Mouse (Mus musculus) heart, embryonic 11.5 days (tissue): ENCODE results near the gene Cers1. TPM values are rescaled to one million over a fixed set of nuclear protein-coding genes. Genes with fewer than 3 reads are reported as not detected.

Experiments used
- ATAC-seq: fragments of 200-750 bp; cut with Nextera tagmentation; replicated peaks from 2 replicates; pipeline ENCODE4 v1.8.0; 2017; ENCODE audit warnings: moderate library complexity; ENCODE audit not compliant: insufficient number of reproducible peaks, low FRiP score, low TSS enrichment
- H3K27ac ChIP-seq: fragments of 300-500 bp; sonication (generic); 2 replicates; pipeline ENCODE4 v1.5.1; 2014; ENCODE audit warnings: mild to moderate bottlenecking, low read depth, low read length
- H3K27me3 ChIP-seq: fragments of 300-500 bp; sonication (generic); 2 replicates; pipeline ENCODE4 v1.6.1; 2014; ENCODE audit warnings: mild to moderate bottlenecking, low read length, mixed read lengths; ENCODE audit not compliant: control insufficient read depth, insufficient read depth
- H3K36me3 ChIP-seq: fragments of 300-500 bp; sonication (generic); 2 replicates; pipeline ENCODE4 v1.6.1; 2014; ENCODE audit warnings: mild to moderate bottlenecking, low read length, moderate library complexity, mixed read lengths; ENCODE audit not compliant: control insufficient read depth, insufficient read depth
- H3K4me1 ChIP-seq: fragments of 300-500 bp; sonication (generic); 2 replicates; pipeline ENCODE4 v1.6.1; 2014; ENCODE audit warnings: low read length; ENCODE audit not compliant: control insufficient read depth, insufficient read depth
- H3K4me2 ChIP-seq: fragments of 300-500 bp; sonication (generic); 2 replicates; pipeline ENCODE4 v1.6.1; 2014; ENCODE audit warnings: mild to moderate bottlenecking, moderate library complexity
- H3K4me3 ChIP-seq: fragments of 300-500 bp; sonication (generic); 2 replicates; pipeline ENCODE4 v1.5.1; 2014; ENCODE audit warnings: low read depth, low read length
- H3K9ac ChIP-seq: fragments of 300-500 bp; sonication (generic); 2 replicates; pipeline ENCODE4 v1.6.1; 2014; ENCODE audit warnings: mild to moderate bottlenecking, low read depth, low read length, moderate library complexity
- H3K9me3 ChIP-seq: fragments of 300-500 bp; sonication (generic); replicated peaks from 2 replicates; pipeline ENCODE4 v1.6.1; 2016; ENCODE audit warnings: low read length; ENCODE audit not compliant: control insufficient read depth
- WGBS: fragments of 180-500 bp; shearing (Covaris S2); extraction: QIAGEN DNeasy Blood & Tissue Kit; methylation state at CpG from one replicate; pipeline ENCODE4 v1.1.7; 2014; ENCODE audit not compliant: insufficient replicate concordance; 5-methylcytosine and 5-hydroxymethylcytosine counted together
- polyA plus RNA-seq: library from polyadenylated mRNA; unstranded; fragments of >200 nt; fragmentation: Nextera tagmentation; extraction: Ambion mirVana; gene quantifications from 2 replicates; pipeline ENCODE4 v1.2.1, GENCODE M21; 2014

Cers1 gene
- polyA plus RNA-seq, 1 experiment from 2014 or later, result 1.5 TPM

- no peaks in the 10 kb centered on the region for H3K36me3 ChIP-seq
- no peak overlapping the region for H3K4me2 ChIP-seq
- H3K9ac ChIP-seq, result no peak overlapping the region
- H3K4me3 ChIP-seq, result no peak overlapping the region
- no peak for ATAC-seq
- H3K4me1 ChIP-seq, result no peaks in the 10 kb centered on the region
- H3K27ac ChIP-seq, result no peak overlapping the region
- H3K9me3 ChIP-seq, result no peaks in the 10 kb centered on the region
- 66% methylated on average over 10 of the region's 10 CpGs for WGBS
- H3K27me3 ChIP-seq, result peaks cover 9% of the 10 kb centered on the region; the same call in 1 of the 2 replicates
These were observed 46.0 kb downstream of the Cers1 start for GRCm38 (mm10) chr8:70361484-70362032.

GRCm38 (mm10) chr8:70364066-70364465 lies 48.5 kb downstream of the Cers1 start:
- 43% methylated on average over 5 of the region's 5 CpGs for WGBS

GRCm38 (mm10) chr8:70366588-70366987 lies 51.0 kb downstream of the Cers1 start:
- H3K27ac ChIP-seq, result no peak overlapping the region
- peaks cover 10% of the 10 kb centered on the region for H3K27me3 ChIP-seq
- WGBS, result 72% methylated on average over 5 of the region's 5 CpGs
- H3K9me3 ChIP-seq, result no peaks in the 10 kb centered on the region
- no peak overlapping the region for H3K9ac ChIP-seq
- no peaks in the 10 kb centered on the region for H3K4me1 ChIP-seq
- H3K4me3 ChIP-seq, result no peak overlapping the region
- H3K36me3 ChIP-seq, result no peaks in the 10 kb centered on the region
- ATAC-seq, result no peak
- no peak overlapping the region for H3K4me2 ChIP-seq

More at GRCm38 (mm10) chr8:70364066-70364465, 48.5 kb downstream of the Cers1 start:
- H3K4me3 ChIP-seq, result no peak overlapping the region
- peaks cover 8% of the 10 kb centered on the region; the same call in 1 of the 2 replicates for H3K27me3 ChIP-seq
- H3K9me3 ChIP-seq, result no peaks in the 10 kb centered on the region
- no peak overlapping the region for H3K4me2 ChIP-seq
- ATAC-seq, result peak; percentile 33; the same call in 1 of the 2 replicates
- no peaks in the 10 kb centered on the region for H3K4me1 ChIP-seq
- H3K27ac ChIP-seq, result no peak overlapping the region
- no peaks in the 10 kb centered on the region for H3K36me3 ChIP-seq
- H3K9ac ChIP-seq, result no peak overlapping the region

DNA sequence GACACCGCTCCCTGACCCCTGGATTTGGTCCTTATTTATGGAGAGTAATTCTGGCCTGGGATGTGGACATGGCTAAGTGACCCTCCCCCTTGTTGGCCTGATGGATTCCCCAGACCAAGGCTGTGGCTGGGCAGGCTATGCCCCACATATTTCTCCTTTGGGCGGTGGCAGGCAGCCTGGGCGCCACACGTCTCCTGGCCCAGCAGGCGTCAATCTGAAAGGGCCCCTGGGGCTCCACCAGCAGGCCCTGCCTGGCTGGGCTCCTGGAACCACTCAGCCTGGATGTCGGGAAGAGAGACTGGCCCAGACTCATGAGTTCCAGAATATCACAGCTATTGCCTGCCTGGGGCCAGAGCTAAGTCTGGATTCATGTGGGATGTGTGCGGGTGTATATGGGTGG lies 54.9 kb downstream of the Cers1 start:
- ATAC-seq, result no peak
- Histone ChIP-seq H3K4me1 (peaks cover 21% of the 10 kb centered on the region), H3K9ac (no peak overlapping the region), H3K4me2 (no peak overlapping the region), H3K27me3 (peaks cover 44% of the 10 kb centered on the region), H3K36me3 (no peaks in the 10 kb centered on the region), H3K4me3 (no peak overlapping the region), H3K9me3 (no peaks in the 10 kb centered on the region), H3K27ac (no peak overlapping the region)
- 71% methylated on average over 7 of the region's 7 CpGs for WGBS

- Histone ChIP-seq H3K9me3 (no peaks in the 10 kb centered on the region), H3K27ac (peak overlapping the region; percentile 35; the same call in 1 of the 2 replicates), H3K4me3 (no peak overlapping the region), H3K27me3 (peaks cover 56% of the 10 kb centered on the region), H3K4me2 (no peak overlapping the region), H3K4me1 (peaks cover 22% of the 10 kb centered on the region), H3K9ac (0 out of 2 replicates have a peak overlapping the region, but pooled peaks have one; percentile 28), H3K36me3 (no peaks in the 10 kb centered on the region)
- 34% methylated on average over 6 of the region's 6 CpGs for WGBS
- no peak for ATAC-seq
These were observed 56.4 kb downstream of the Cers1 start for GRCm38 (mm10) chr8:70371951-70372350.

DNA sequence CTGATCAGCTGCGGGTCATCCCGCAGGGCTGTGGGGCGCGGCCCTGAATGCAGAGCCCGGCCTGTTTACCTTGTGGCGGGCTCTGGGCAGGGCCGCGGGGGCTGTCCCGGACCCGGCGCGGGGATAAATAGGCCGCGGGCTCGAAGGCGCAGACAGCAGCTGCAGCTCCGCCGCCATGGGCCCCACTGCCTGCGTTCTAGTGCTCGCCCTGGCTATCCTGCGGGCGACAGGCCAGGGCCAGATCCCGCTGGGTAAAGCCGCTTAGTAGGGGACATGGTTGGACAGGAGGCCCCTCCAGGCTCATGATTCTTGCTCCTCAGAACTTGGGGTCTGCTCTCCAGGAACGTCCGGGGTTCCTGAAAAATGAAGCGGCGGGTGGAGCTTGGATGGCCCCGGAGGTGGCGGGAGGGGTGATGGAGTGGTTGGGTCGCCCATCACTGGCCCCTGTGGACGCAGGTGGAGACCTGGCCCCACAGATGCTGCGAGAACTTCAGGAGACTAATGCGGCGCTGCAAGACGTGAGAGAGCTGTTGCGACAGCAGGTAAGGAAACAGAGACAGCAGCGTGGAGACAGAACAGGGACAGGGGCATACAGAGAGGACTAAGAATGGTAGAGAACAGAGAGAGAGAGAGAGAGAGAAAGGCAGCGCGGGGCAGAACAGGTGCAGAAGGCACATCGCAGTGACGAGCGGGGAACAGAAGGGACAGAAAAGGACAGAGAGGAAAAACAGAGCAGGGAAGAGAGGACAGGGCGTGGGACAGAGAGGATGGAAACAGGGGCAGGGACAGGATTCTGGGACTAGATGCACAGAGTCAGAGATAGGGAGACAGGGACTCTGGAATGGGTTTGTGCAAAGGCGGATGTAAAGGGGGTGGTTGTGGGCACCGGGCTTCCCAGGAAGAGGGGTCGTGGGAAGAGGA lies 58.1 kb downstream of the Cers1 start, which contains the start of gene Comp:
Comp (plus strand) TSS at position 162 of the 921 bp plus-strand sequence.
- H3K4me2 ChIP-seq, result peak within 1 kb of the TSS; percentile 65
- peak within 1 kb of the TSS; percentile 26 for H3K4me3 ChIP-seq
- no peak within 1 kb of the TSS; the same call in 1 of the 2 replicates for H3K9ac ChIP-seq
- no peaks in the 10 kb centered on the region for H3K36me3 ChIP-seq
- peaks cover 22% of the 10 kb centered on the region for H3K4me1 ChIP-seq
- H3K27ac ChIP-seq, result no peak within 1 kb of the TSS
- H3K27me3 ChIP-seq, result peaks cover 71% of the 10 kb centered on the region
- ATAC-seq, result no peak
- no peaks in the 10 kb centered on the region for H3K9me3 ChIP-seq
- WGBS, result 3% methylated on average over 47 of the region's 47 CpGs

DNA sequence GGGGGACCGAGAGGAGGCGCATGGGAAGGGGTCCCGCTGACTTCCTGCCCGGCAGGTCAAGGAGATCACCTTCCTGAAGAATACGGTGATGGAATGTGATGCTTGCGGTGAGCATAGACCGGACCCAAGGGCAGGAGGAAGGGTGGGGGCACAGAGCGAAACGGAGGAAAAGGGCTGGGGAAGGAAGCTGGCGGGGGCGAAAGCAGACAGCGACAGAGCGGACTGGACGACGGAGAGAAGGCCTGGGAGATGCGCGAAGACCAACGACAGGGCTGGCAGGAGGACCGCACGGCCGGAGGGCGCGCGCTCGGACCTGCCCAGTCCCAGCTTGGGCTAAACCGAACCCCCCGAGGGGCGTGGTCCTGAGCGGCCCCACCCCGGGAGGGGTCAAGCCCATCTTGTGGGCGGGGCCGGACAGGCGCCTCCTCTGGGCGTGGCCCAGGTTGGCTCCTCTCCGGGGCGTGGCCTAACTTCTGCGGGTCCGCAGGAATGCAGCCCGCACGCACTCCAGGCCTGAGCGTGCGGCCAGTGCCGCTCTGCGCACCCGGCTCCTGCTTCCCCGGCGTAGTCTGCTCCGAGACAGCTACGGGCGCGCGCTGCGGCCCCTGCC lies 58.8 kb downstream of the Cers1 start:
- no peaks in the 10 kb centered on the region for H3K36me3 ChIP-seq
- H3K27ac ChIP-seq, result no peak overlapping the region
- 1% methylated on average over 41 of the region's 53 CpGs for WGBS
- H3K9ac ChIP-seq, result no peak overlapping the region
- H3K27me3 ChIP-seq, result peaks cover 79% of the 10 kb centered on the region
- peak overlapping the region; percentile 65 for H3K4me2 ChIP-seq
- peak overlapping the region; percentile 26 for H3K4me3 ChIP-seq
- no peaks in the 10 kb centered on the region for H3K9me3 ChIP-seq
- ATAC-seq, result peak; percentile 33
- peaks cover 22% of the 10 kb centered on the region for H3K4me1 ChIP-seq

- H3K4me1 ChIP-seq, result peaks cover 22% of the 10 kb centered on the region
- no peak overlapping the region for H3K27ac ChIP-seq
- peaks cover 80% of the 10 kb centered on the region for H3K27me3 ChIP-seq
- 6% methylated on average over 35 of the region's 35 CpGs for WGBS
- no peak overlapping the region for H3K9ac ChIP-seq
- peak overlapping the region; percentile 26; the same call in 1 of the 2 replicates for H3K4me3 ChIP-seq
- no peaks in the 10 kb centered on the region for H3K9me3 ChIP-seq
- peak overlapping the region; percentile 65; the same call in 1 of the 2 replicates for H3K4me2 ChIP-seq
- no peaks in the 10 kb centered on the region for H3K36me3 ChIP-seq
- ATAC-seq, result 0 out of 2 replicates have a peak, but pooled peaks have one; percentile 5
These were observed 59.8 kb downstream of the Cers1 start for GRCm38 (mm10) chr8:70375212-70375859.
